Mouse (Mus musculus): Measurements from ENCODE around the gene Pmf1.

GRCm38 (mm10) chr3:88359584-88359983 is 50.5 kb downstream of the Pmf1 start:
- TF ChIP-seq CTCF (IDR thresholded peaks at IDR 0.05; ENCODE audit: control insufficient read depth, insufficient read depth, insufficient read length) (no peak), USF1 (IDR thresholded peaks at IDR 0.05; ENCODE audit: low read depth) (no peak), MAX (IDR thresholded peaks at IDR 0.05) (no peak), MYOD1 (IDR thresholded peaks at IDR 0.05; ENCODE audit: control insufficient read depth, insufficient read length, low read depth) (no peak), CEBPB (IDR thresholded peaks at IDR 0.05; ENCODE audit: low read depth) (no peak)
